Comparison of ENCODE assay signal across 35 mouse cellular contexts in the genomic region with DNA sequence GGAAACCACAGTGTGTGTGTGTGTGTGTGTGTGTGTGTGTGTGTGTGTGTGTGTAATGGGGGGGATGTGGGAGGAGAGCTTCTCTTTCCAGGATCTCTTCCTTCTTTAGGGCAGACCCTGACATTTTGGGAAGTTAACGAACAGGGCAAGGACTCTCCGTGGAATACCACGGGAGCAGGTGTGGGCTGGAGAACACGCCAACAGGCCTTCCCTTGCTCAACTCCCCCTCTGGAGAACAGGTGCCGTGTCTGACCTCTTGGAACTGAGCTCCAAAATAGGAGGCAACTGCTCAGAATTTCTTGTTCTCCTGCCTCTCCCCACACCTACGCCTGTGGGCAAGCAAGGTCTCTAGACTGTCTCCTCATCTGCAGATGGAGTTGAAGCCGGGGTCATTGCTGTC. TPM values are rescaled to one million over a fixed set of nuclear protein-coding genes. Genes with fewer than 3 reads are reported as not detected.
"Had no signal": no experiment of that assay in that cellular context is flagged by ENCODE, and none has a peak within 500 bp of the region (broad histone marks: within the 10 kb centered on the region; RNA-seq: fewer than 3 reads in every experiment).

No protein-coding gene starts in this region.

- ATAC-seq: hindbrain, postnatal 0 days; intestine, embryonic 16.5 days had no signal

- H3K36me3 ChIP-seq: heart, embryonic 13.5 days; heart, embryonic 15.5 days; hindbrain, embryonic 13.5 days; hindbrain, embryonic 15.5 days; limb, embryonic 13.5 days; limb, embryonic 15.5 days had no signal

- H3K27ac ChIP-seq: heart, adult 2 months; heart, embryonic 13.5 days; heart, embryonic 15.5 days; hindbrain, embryonic 13.5 days; hindbrain, embryonic 15.5 days; hindbrain, postnatal 0 days; layer of hippocampus, adult 2 months; limb, embryonic 13.5 days; limb, embryonic 15.5 days had no signal

- H3K4me2 ChIP-seq: heart, embryonic 11.5 days; heart, embryonic 13.5 days; heart, embryonic 15.5 days; hindbrain, embryonic 13.5 days; hindbrain, embryonic 15.5 days; limb, embryonic 13.5 days; limb, embryonic 15.5 days had no signal

- H3K9me3 ChIP-seq: heart, embryonic 13.5 days; heart, embryonic 15.5 days; hindbrain, embryonic 13.5 days; hindbrain, embryonic 15.5 days; limb, embryonic 13.5 days; limb, embryonic 15.5 days had no signal

- H3K9ac ChIP-seq: heart, embryonic 13.5 days; heart, embryonic 15.5 days; hindbrain, embryonic 13.5 days; hindbrain, embryonic 15.5 days; limb, embryonic 13.5 days; limb, embryonic 15.5 days had no signal

- H3K4me3 ChIP-seq: heart, adult 2 months; heart, embryonic 13.5 days; heart, embryonic 15.5 days; hindbrain, embryonic 13.5 days; hindbrain, embryonic 15.5 days; layer of hippocampus, adult 2 months; limb, embryonic 13.5 days; limb, embryonic 15.5 days had no signal

- DNase-seq: gastrocnemius, postnatal 36 days; heart, adult 11 months; heart, adult 2 months; heart, postnatal 14 days; heart, postnatal 36 days; kidney, adult 11 months; kidney, adult 2 months; kidney, adult 9 months; kidney, postnatal 10 days; kidney, postnatal 25 days; layer of hippocampus, adult 9-11 months; layer of hippocampus, postnatal 36 days; left cerebral cortex, postnatal 4 days had no signal

RNA-seq across cellular contexts. Expression of a gene that starts 4.1 kb away (rescaled TPM):
- total RNA-seq: gastrocnemius, adult 18-20 months; gastrocnemius, adult 8-10 months; gastrocnemius, postnatal 14 days; gastrocnemius, postnatal 36 days; heart, adult 2 months; heart, postnatal 14 days; heart, postnatal 36 days; hematopoietic stem cell, adult 5-6 weeks; layer of hippocampus, adult 2 months; layer of hippocampus, postnatal 36 days; left cerebral cortex, adult 18-20 months; left cerebral cortex, adult 8-10 months; left cerebral cortex, postnatal 10 days; left cerebral cortex, postnatal 25 days; liver, adult 2 months had no signal
- polyA plus RNA-seq: heart, embryonic 11.5 days; heart, embryonic 13.5 days; heart, postnatal 0 days; intestine, embryonic 14.5 days; intestine, embryonic 16.5 days; kidney, adult 2 months; limb, embryonic 11.5 days; limb, embryonic 13.5 days; limb, embryonic 15.5 days; liver, adult 2 months had no signal

RNA-seq across cellular contexts. Expression of a gene that starts 19.5 kb away (rescaled TPM):
- total RNA-seq: gastrocnemius, adult 8-10 months; hindbrain, postnatal 0 days had no signal
- polyA plus RNA-seq: liver, adult 2 months had no signal
